Comparison of ENCODE assay signal across 8 mouse cellular contexts in the genomic region with DNA sequence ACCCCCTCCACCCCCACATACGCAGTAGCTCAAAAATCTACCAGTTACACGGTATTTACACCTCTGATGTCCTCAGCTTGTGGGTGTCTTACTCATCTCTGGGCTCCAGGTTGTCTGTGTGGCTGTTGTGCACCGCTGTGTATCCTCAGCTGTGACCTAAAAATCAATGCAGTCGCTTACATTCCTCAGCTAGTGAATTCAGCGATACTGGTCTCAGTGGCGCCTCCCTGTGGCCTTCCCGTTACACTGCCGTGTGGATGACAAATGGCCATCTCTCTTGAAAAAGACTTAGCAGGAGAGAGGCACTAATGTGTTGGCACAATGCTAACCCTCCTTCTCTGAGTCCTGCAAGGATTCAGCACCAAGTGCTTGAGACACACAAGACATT.
A peak's percentile ranks its signal among the peaks of the same experiment; 100 is the strongest.
DNase-seq lines count a peak whose midpoint lies in the region; ATAC-seq and TF ChIP-seq lines count a peak whose summit lies in the region.

No protein-coding gene starts in this region.

- TF ChIP-seq CTCF in left cerebral cortex, adult 2 months (IDR thresholded peaks at IDR 0.05), result peak; percentile 76
- peak; percentile 81; the same call in 1 of the 2 replicates for TF ChIP-seq CTCF in testis, adult 2 months (IDR thresholded peaks at IDR 0.05; ENCODE audit: control insufficient read depth, insufficient read depth, insufficient replicate concordance, low read depth, low read length)

- no peak overlapping the region for H3K9ac ChIP-seq in midbrain, embryonic 15.5 days
- no peak overlapping the region for H3K9ac ChIP-seq in embryonic facial prominence, embryonic 14.5 days (ENCODE audit: low read depth, low read length)
- no peak overlapping the region for H3K9ac ChIP-seq in hindbrain, embryonic 12.5 days
- H3K9ac ChIP-seq in midbrain, embryonic 13.5 days (replicated peaks), result no peak overlapping the region

- DNase-seq in midbrain, embryonic 10.5 days (ENCODE audit: low spot score), result peak; percentile 67
- peak; percentile 53 to 71 for DNase-seq in adrenal gland, postnatal 4 days (ENCODE audit: low spot score in 2 of 2)
- peak; percentile 65 for DNase-seq in embryonic facial prominence, embryonic 14.5 days (ENCODE audit: low spot score)
- DNase-seq in left cerebral cortex, adult 2 months (ENCODE audit: extremely low spot score in 1 of 2, low spot score in 2 of 2), result peak; percentile 66 to 69

- H3K4me2 ChIP-seq in midbrain, embryonic 15.5 days, result no peak overlapping the region
- no peak overlapping the region for H3K4me2 ChIP-seq in embryonic facial prominence, embryonic 14.5 days (ENCODE audit: low read depth, low read length)
- no peak overlapping the region for H3K4me2 ChIP-seq in hindbrain, embryonic 12.5 days (replicated peaks)
- no peak overlapping the region for H3K4me2 ChIP-seq in midbrain, embryonic 13.5 days (replicated peaks)

- H3K4me1 ChIP-seq in midbrain, embryonic 10.5 days, result peaks cover 15% of the 10 kb centered on the region
- peaks cover 22% of the 10 kb centered on the region for H3K4me1 ChIP-seq in midbrain, embryonic 15.5 days
- peaks cover 25% of the 10 kb centered on the region for H3K4me1 ChIP-seq in embryonic facial prominence, embryonic 14.5 days (ENCODE audit: control insufficient read depth, insufficient read depth, low read length)
- H3K4me1 ChIP-seq in hindbrain, embryonic 12.5 days, result peaks cover 25% of the 10 kb centered on the region
- H3K4me1 ChIP-seq in midbrain, embryonic 13.5 days (replicated peaks), result peaks cover 34% of the 10 kb centered on the region
- no peaks in the 10 kb centered on the region for H3K4me1 ChIP-seq in testis, adult 2 months (ENCODE audit: control insufficient read depth, insufficient read depth, low read length)

- H3K9me3 ChIP-seq in midbrain, embryonic 10.5 days (replicated peaks), result no peaks in the 10 kb centered on the region; the same call in 1 of the 2 replicates
- H3K9me3 ChIP-seq in midbrain, embryonic 15.5 days, result no peaks in the 10 kb centered on the region
- H3K9me3 ChIP-seq in embryonic facial prominence, embryonic 14.5 days (ENCODE audit: control insufficient read depth, low read length), result no peaks in the 10 kb centered on the region
- no peaks in the 10 kb centered on the region for H3K9me3 ChIP-seq in hindbrain, embryonic 12.5 days (replicated peaks)
- H3K9me3 ChIP-seq in midbrain, embryonic 13.5 days, result 0 out of 2 replicates have a peak, but pooled peaks cover 7% of the 10 kb centered on the region

- ATAC-seq in midbrain, embryonic 15.5 days (replicated peaks), result no peak
- ATAC-seq in embryonic facial prominence, embryonic 14.5 days (ENCODE audit: low read depth), result no peak
- 0 out of 2 replicates have a peak, but pooled peaks have one; percentile 38 for ATAC-seq in hindbrain, embryonic 12.5 days (ENCODE audit: low FRiP score)
- ATAC-seq in midbrain, embryonic 13.5 days, result peak; percentile 18; the same call in 1 of the 2 replicates

- no peaks in the 10 kb centered on the region for H3K27me3 ChIP-seq in midbrain, embryonic 10.5 days (ENCODE audit: low read depth, poor library complexity, severe bottlenecking)
- no peaks in the 10 kb centered on the region for H3K27me3 ChIP-seq in midbrain, embryonic 15.5 days (replicated peaks)
- H3K27me3 ChIP-seq in embryonic facial prominence, embryonic 14.5 days (replicated peaks; ENCODE audit: control insufficient read depth, insufficient read depth, low read length), result no peaks in the 10 kb centered on the region
- no peaks in the 10 kb centered on the region for H3K27me3 ChIP-seq in hindbrain, embryonic 12.5 days
- no peaks in the 10 kb centered on the region for H3K27me3 ChIP-seq in midbrain, embryonic 13.5 days
- H3K27me3 ChIP-seq in testis, adult 2 months (ENCODE audit: control insufficient read depth, insufficient read depth, low read length), result no peaks in the 10 kb centered on the region

- 34% methylated on average over 8 of the region's 8 CpGs for WGBS in midbrain, embryonic 10.5 days
- WGBS in midbrain, embryonic 15.5 days, result 29% methylated on average over 8 of the region's 8 CpGs
- WGBS in embryonic facial prominence, embryonic 14.5 days, result 26% methylated on average over 8 of the region's 8 CpGs
- 30% methylated on average over 8 of the region's 8 CpGs for WGBS in hindbrain, embryonic 12.5 days
- 25% methylated on average over 8 of the region's 8 CpGs for WGBS in midbrain, embryonic 13.5 days

- H3K4me3 ChIP-seq in midbrain, embryonic 10.5 days, result no peak overlapping the region
- no peak overlapping the region for H3K4me3 ChIP-seq in midbrain, embryonic 15.5 days
- no peak overlapping the region for H3K4me3 ChIP-seq in embryonic facial prominence, embryonic 14.5 days (ENCODE audit: low read depth, low read length)
- no peak overlapping the region for H3K4me3 ChIP-seq in hindbrain, embryonic 12.5 days
- H3K4me3 ChIP-seq in left cerebral cortex, adult 2 months, result no peak overlapping the region
- H3K4me3 ChIP-seq in midbrain, embryonic 13.5 days (replicated peaks), result no peak overlapping the region
- H3K4me3 ChIP-seq in testis, adult 2 months (ENCODE audit: control insufficient read depth, low read depth, low read length), result no peak overlapping the region

- TF ChIP-seq POLR2A in testis, adult 2 months (IDR thresholded peaks at IDR 0.05; ENCODE audit: control insufficient read depth, low read depth, low read length), result no peak

- H3K36me3 ChIP-seq in midbrain, embryonic 10.5 days, result no peaks in the 10 kb centered on the region
- no peaks in the 10 kb centered on the region for H3K36me3 ChIP-seq in midbrain, embryonic 15.5 days (replicated peaks)
- no peaks in the 10 kb centered on the region for H3K36me3 ChIP-seq in embryonic facial prominence, embryonic 14.5 days (ENCODE audit: control insufficient read depth, insufficient read depth, low read length)
- no peaks in the 10 kb centered on the region for H3K36me3 ChIP-seq in hindbrain, embryonic 12.5 days
- H3K36me3 ChIP-seq in midbrain, embryonic 13.5 days, result no peaks in the 10 kb centered on the region
- no peaks in the 10 kb centered on the region for H3K36me3 ChIP-seq in testis, adult 2 months (ENCODE audit: control insufficient read depth, insufficient read depth, low read length)

- H3K27ac ChIP-seq in midbrain, embryonic 10.5 days (replicated peaks), result no peak overlapping the region
- H3K27ac ChIP-seq in midbrain, embryonic 15.5 days, result no peak overlapping the region
- H3K27ac ChIP-seq in embryonic facial prominence, embryonic 14.5 days (replicated peaks; ENCODE audit: low read depth, low read length), result no peak overlapping the region
- H3K27ac ChIP-seq in hindbrain, embryonic 12.5 days, result no peak overlapping the region
- peak overlapping the region; percentile 55 for H3K27ac ChIP-seq in left cerebral cortex, adult 2 months
- no peak overlapping the region for H3K27ac ChIP-seq in midbrain, embryonic 13.5 days
- H3K27ac ChIP-seq in testis, adult 2 months (ENCODE audit: control insufficient read depth, insufficient read depth, low read depth, low read length), result no peak overlapping the region

- intact Hi-C loops in left cerebral cortex, adult 2 months (cut with DNase I), result loop anchor here (2.0 to 5.0 kb wide), 4 partner anchors 50 to 274 kb away; a partner anchor contains a TSS

Comparison
In these comparisons a context has a peak if more than half of its experiments do, and no peak if none do; other contexts are left out.
1. ATAC-seq: peak in hindbrain, embryonic 12.5 days (single experiment) and midbrain, embryonic 13.5 days (single experiment); none in midbrain, embryonic 15.5 days (single experiment) and embryonic facial prominence, embryonic 14.5 days (single experiment).
2. Peak in every context shown above with its lines, with median percentiles within 50 percentile points of each other: DNase-seq.